In genomic region chr15:15329796-15330195, GRCm38 (mm10) we compare ENCODE assay signal across 14 mouse cellular contexts.
DNase-seq lines count a peak whose midpoint lies in the region; ATAC-seq lines count a peak whose summit lies in the region.
"Had no signal": no experiment of that assay in that cellular context is flagged by ENCODE, and none has a peak within 500 bp of the region (broad histone marks: within the 10 kb centered on the region; RNA-seq: fewer than 3 reads in every experiment).

No protein-coding gene starts in this region.

- peak; percentile 72; the same call in 1 of the 2 replicates for ATAC-seq in limb, embryonic 13.5 days (ENCODE audit: low FRiP score, low read depth)

- H3K9ac ChIP-seq in limb, embryonic 13.5 days: no peak overlapping the region
- H3K9ac ChIP-seq: heart, embryonic 12.5 days; liver, embryonic 15.5 days had no signal

- H3K4me1 ChIP-seq in limb, embryonic 13.5 days: no peaks in the 10 kb centered on the region
- H3K4me1 ChIP-seq in limb, embryonic 10.5 days: no peaks in the 10 kb centered on the region
- H3K4me1 ChIP-seq: heart, embryonic 12.5 days; liver, embryonic 15.5 days had no signal

- no peak overlapping the region for H3K4me3 ChIP-seq in limb, embryonic 13.5 days
- no peak overlapping the region for H3K4me3 ChIP-seq in limb, embryonic 10.5 days
- H3K4me3 ChIP-seq: heart, embryonic 12.5 days; liver, embryonic 15.5 days had no signal

- no peaks in the 10 kb centered on the region for H3K36me3 ChIP-seq in limb, embryonic 13.5 days
- H3K36me3 ChIP-seq in limb, embryonic 10.5 days: no peaks in the 10 kb centered on the region
- H3K36me3 ChIP-seq: heart, embryonic 12.5 days; liver, embryonic 15.5 days had no signal

- H3K4me2 ChIP-seq in limb, embryonic 13.5 days (replicated peaks): no peak overlapping the region
- H3K4me2 ChIP-seq: heart, embryonic 12.5 days; liver, embryonic 15.5 days had no signal

- H3K27ac ChIP-seq in limb, embryonic 13.5 days: no peak overlapping the region
- no peak overlapping the region for H3K27ac ChIP-seq in limb, embryonic 10.5 days
- H3K27ac ChIP-seq: liver, embryonic 15.5 days had no signal

- DNase-seq in cerebellum, postnatal 10 days: peak; percentile 11 to 52
- no peak for DNase-seq in cerebellum, adult 18-20 months
- DNase-seq in limb, embryonic 10.5 days (ENCODE audit: low spot score): no peak
- DNase-seq in embryo, embryonic 10.5 days (ENCODE audit: low spot score): peak; percentile 71
- DNase-seq in retina, adult 2 months (ENCODE audit: low read depth, low spot score): peak; percentile 18
- DNase-seq in right cerebral cortex, postnatal 10 days (ENCODE audit: low spot score in 2 of 2): no peak
- no peak for DNase-seq in thymus, adult 18-20 months
- DNase-seq: adrenal gland, adult 2 months; B cell, adult 2 months; kidney, postnatal 10 days; spleen, adult 18-20 months had no signal

- WGBS in limb, embryonic 13.5 days: 23% methylated on average over 2 of the region's 2 CpGs
- WGBS in limb, embryonic 10.5 days: 43% methylated on average over 2 of the region's 2 CpGs

- H3K9me3 ChIP-seq in limb, embryonic 13.5 days: no peaks in the 10 kb centered on the region
- no peaks in the 10 kb centered on the region for H3K9me3 ChIP-seq in limb, embryonic 10.5 days (replicated peaks)
- H3K9me3 ChIP-seq: heart, embryonic 12.5 days; liver, embryonic 15.5 days had no signal

- H3K27me3 ChIP-seq in limb, embryonic 13.5 days: no peaks in the 10 kb centered on the region
- no peaks in the 10 kb centered on the region for H3K27me3 ChIP-seq in limb, embryonic 10.5 days (ENCODE audit: low read depth, poor library complexity, severe bottlenecking)
- H3K27me3 ChIP-seq: heart, embryonic 12.5 days; liver, embryonic 15.5 days had no signal

Comparison
In these comparisons a context has a peak if more than half of its experiments do, and no peak if none do; other contexts are left out.
1. DNase-seq: peak in cerebellum, postnatal 10 days (2 of 2), embryo, embryonic 10.5 days (single experiment) and retina, adult 2 months (single experiment); none in cerebellum, adult 18-20 months (0 of 2), limb, embryonic 10.5 days (single experiment), right cerebral cortex, postnatal 10 days (0 of 2) and thymus, adult 18-20 months (0 of 2).